Mouse (Mus musculus) embryo, embryonic 11 days (tissue): ENCODE results near the gene Alg1.
A peak's percentile ranks its signal among the peaks of the same experiment; 100 is the strongest.
"Not testable (repeated sequence)": the region's sequence is repeated elsewhere in the genome, so short reads cannot be mapped to it uniquely, and the experiment has no call there.

Experiments used
- DNase-seq: peaks from one replicate; pipeline ENCODE4 v3.0.0-alpha.2; 2015

Gene Alg1

GRCm38 (mm10) chr16:5233418-5234313, at the start of gene Alg1:
Alg1 (plus strand) TSS chr16:5233621.
- peak; percentile 97 for DNase-seq

DNA sequence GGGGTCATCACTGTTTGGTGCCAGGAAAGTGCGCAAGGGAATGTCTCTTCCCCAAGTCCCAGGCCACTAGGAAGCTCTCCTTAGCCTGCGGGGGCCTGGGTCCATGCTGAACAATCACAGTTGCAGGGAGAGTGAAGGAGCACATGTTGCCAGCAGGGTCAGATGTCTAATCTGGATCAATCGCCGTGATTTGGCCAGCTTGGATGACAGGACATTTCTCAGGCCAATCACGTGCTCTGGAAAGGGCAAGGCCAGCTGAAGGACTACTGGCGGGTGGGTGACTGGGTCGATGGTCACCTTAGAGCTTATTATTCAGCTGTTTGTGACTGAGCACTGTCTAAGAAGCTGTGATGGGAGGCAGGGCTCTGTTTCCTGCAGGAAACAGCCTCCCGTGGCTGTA, 49.3 kb upstream of the Alg1 start:
- no peak for DNase-seq

- no peak for DNase-seq
Observed at GRCm38 (mm10) chr16:5184956-5185355, 48.5 kb upstream of the Alg1 start.

GRCm38 (mm10) chr16:5185691-5186090, 47.7 kb upstream of the Alg1 start:
- DNase-seq: no peak

DNA sequence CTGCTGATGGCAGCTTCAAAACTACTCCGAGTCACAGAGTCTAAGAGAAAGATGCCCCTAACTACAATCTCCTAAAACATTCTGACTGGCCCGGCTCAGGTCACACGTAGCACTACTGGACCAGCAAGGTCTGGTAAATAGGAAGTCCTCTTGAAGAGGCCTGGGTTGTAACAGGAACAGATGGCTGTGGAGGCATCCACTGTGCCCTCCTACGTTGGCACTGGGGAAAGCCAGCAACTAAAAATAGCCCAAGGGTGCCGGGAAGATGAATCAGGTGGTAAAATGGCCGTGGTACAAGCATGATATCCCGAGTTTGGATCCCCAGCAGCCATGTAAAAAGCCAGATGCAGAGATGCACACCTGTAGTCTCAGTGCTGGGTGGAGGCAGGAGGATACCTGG, 47.2 kb upstream of the Alg1 start:
- DNase-seq: no peak

DNA sequence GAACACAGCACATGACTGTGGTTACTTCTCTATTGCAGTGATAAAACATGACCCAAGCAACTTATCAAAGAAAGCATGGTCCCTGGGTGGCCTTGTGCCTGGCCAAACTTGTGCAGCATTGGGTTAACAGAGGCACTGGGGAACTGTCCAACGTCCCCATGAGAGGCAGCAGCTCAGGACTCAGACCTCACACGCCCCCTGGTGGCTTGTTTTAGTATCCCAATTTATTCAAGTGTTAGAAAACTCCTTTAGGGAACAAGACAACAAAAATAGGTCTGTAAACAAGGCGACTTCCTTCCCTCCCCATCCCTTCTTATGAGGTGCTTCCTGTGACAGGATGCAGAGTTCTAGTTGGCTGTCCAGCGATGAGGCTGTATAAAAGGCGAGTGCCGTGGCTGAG, 38.3 kb upstream of the Alg1 start:
- peak; percentile 78 for DNase-seq

DNA sequence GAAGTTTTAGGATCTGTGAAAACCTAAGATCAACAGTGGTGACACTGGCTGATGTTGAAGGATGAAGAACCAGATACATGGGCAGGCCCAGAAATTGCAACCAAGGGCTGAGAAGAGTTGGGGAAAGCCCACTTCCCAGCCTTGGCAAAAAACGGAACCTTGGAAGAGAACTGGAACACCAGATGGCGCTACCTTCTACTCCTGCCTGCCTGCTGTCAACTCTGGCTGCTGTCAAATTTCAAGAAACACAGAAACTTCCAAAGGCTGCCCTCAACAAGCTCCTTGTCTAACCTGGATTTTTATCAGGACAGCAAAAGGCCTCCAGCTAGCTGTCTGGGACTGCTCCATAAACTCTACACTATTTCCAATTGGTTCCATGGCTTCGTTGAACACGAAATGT, 30.7 kb upstream of the Alg1 start:
- DNase-seq: peak; percentile 61

DNA sequence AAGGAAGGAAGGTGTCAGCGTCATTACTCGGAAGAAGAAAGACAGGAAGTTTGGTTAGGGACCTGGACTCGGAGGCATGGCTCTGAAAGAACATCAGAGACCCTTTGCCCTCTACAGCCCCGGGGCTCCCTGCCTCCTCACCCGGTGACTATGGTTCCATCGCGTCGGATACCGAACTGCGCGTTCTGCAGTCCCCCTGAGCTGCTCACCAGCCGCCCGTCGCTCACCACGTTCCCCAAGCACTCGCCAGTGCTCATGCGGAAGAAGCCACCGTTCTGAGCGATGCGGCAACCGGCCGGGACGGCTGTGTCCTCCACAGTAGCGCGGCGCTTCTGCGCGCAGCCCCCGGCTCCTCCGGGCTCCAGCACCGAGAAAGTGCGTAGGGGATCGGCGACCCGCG, 30.2 kb upstream of the Alg1 start:
- DNase-seq: peak; percentile 9

GRCm38 (mm10) chr16:5203668-5204433, 29.6 kb upstream of the Alg1 start, which contains the start of gene Nagpa:
Nagpa (minus strand) TSS chr16:5204012.
- peak; percentile 93 for DNase-seq

DNA sequence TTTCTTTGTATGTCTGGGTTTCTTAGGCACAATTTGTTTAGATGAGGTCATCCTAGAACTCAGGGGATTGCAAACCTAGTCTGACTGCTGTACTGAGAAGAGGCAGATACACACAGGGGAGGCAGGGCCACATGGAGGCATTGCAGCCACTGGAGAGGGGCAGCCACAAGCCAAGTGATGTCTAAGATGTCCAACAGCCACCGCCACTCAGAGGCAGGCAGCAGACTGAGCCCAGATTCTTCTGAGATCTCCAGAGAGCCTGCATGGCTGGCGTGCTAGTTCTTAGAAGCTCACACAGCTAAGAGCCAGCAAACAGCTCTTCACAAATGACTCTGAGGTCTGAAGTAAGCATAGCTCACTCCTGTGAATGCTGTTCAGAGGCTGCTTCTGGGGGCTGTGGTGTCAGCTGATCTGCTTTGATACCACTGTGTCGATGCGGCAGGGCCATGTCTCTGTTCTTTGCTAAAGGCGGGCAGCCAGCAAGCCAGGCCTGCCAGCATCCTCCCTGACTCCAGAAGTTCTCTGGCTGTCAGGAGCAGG, 27.9 kb upstream of the Alg1 start:
- no peak for DNase-seq

GRCm38 (mm10) chr16:5206051-5206450, 27.4 kb upstream of the Alg1 start:
- no peak for DNase-seq

- no peak for DNase-seq
Observed at GRCm38 (mm10) chr16:5210365-5210764, 23.1 kb upstream of the Alg1 start.

DNA sequence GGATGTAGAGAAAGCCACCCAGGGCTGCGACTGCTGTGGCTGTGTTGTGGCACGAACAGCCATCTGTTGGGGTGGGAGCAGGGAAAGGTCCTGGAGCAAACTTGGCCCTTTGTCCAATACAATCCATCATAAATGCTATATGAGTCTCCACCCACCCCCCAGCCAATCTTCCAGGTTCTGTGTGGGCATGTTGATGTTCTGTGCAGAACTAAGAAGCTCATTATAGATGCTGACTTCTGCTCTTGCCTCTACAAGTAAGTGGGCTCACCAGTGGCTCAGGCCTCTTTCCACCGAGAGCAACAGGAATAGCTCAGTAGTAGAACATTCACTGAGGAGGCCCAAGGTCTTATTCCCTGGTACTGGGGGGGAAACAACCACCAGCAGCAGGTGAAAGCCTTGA, 21.3 kb upstream of the Alg1 start:
- DNase-seq: no peak

- DNase-seq: no peak
Observed at GRCm38 (mm10) chr16:5214126-5214525, 19.3 kb upstream of the Alg1 start.

- DNase-seq: no peak
Observed at GRCm38 (mm10) chr16:5216686-5217085, 16.7 kb upstream of the Alg1 start.

GRCm38 (mm10) chr16:5217341-5218133, 15.9 kb upstream of the Alg1 start:
- no peak for DNase-seq

- no peak for DNase-seq
Observed at GRCm38 (mm10) chr16:5221403-5221802, 12.0 kb upstream of the Alg1 start.

GRCm38 (mm10) chr16:5222140-5222539, 11.3 kb upstream of the Alg1 start, which contains the start of gene AU021092:
AU021092 (minus strand) TSS chr16:5222299.
- no peak for DNase-seq

- not testable (repeated sequence) for DNase-seq
Observed at GRCm38 (mm10) chr16:5226534-5226933, 6.9 kb upstream of the Alg1 start.

- not testable (repeated sequence) for DNase-seq
Observed at GRCm38 (mm10) chr16:5227501-5227900, 5.9 kb upstream of the Alg1 start.

DNA sequence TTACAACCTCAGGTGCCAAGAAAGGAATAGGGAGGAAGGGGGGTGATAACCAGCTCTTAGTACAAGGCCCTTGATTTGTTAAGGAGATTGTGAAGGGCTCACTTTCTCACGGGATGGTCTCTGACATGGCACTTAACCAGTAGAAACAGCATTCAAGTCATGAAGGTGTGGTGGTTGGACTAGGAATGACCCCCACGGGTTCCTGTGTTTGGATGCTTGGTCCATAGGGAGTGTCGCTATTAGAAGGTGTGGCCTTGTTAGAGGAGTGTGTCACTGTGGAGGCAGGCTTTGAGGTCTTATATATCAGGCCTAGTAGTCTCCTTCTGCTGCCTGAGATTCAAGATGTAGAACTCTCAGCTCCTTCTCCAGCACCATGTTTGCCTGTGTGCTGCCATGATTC, 5.3 kb upstream of the Alg1 start:
- not testable (repeated sequence) for DNase-seq

DNA sequence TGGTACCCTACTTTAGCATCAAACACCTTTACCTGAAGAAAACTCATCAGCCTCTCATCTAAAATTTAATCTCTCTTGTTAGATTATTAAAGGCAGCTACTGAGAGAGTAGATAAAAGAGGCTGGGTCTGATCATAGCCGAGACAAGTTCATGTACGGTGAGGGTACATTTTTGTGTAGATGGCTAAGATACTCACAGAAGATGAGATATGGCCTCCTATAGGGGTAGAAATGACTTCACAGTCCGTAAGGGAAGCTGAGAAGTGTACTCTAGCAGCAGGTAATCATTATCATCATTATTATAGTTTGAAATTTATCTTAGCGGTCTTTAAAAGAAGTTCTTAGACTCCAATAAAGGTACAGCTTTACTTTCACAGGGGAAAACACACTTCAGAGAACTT, 439 bp upstream of the Alg1 start:
- no peak for DNase-seq

- no peak for DNase-seq
Observed at GRCm38 (mm10) chr16:5242355-5242754, 8.9 kb downstream of the Alg1 start.
